Mouse (Mus musculus) mammary gland, adult 2 months (tissue): Measurements from ENCODE around the gene Nipsnap1. TPM values are rescaled to one million over a fixed set of nuclear protein-coding genes. Genes with fewer than 3 reads are reported as not detected.

Source experiments
- polyA plus RNA-seq: library from polyadenylated mRNA; depleted of rRNA; stranded (reverse); fragments of >200 nt; gene quantifications from 2 replicates; pipeline ENCODE4 v1.2.3, GENCODE M21; 2012; ENCODE audit warnings: low replicate concordance; rRNA removed

Nipsnap1 gene
- polyA plus RNA-seq: 16.5 and 18.3 TPM in 2 replicates

DNA sequence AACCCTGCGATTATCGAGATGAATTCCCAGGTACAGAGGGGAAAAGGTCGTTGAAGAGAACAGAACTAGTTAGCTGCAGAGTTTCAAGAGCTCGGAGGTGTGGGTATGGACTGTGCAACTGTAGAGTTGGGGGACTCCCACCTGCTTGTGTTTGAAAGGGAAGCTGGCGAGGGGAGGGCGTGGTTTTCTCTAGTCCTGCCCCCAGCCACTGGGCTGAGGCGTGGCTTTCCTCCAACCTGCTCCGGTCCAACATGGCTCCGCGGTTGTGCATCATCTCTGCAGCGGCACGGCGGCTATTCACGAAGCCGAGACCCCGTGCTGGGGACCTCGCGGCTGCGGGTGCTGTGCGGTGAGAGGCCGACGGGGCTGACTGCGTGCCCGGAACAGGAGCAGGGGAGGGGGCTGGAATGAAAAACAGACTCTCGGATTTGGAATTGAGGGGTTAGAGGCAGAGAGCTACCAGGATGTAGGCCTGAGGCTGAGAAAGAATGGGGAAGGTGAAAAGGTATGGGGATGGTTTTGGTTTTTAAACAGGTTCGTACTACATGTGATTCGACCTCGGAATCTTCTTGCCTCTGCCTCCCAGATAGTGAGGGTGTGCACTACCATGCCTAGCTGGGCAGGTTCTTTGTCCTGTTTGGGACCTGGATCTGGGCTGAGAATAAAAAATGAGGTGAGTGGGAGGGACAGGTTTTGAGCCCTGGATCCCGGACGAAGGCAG lies at the start of gene Nipsnap1:
Gene Nipsnap1, plus strand, starts transcription at position 197 of the 721 bp plus-strand sequence.

GRCm38 (mm10) chr11:4849258-4849943 lies 24.4 kb upstream of the Nipsnap1 start, which contains the start of gene Nf2:
TSS of gene Nf2 (minus strand) at chr11:4849536.

GRCm38 (mm10) chr11:4894848-4895816 lies 21.4 kb downstream of the Nipsnap1 start, which contains the start of gene Thoc5:
TSS of gene Thoc5 (plus strand) at chr11:4895320.

Other genes with a start within 250 kb of the Nipsnap1 start
- 11.5 and 13.5 TPM in 2 replicates for gene Ascc2, start 236.2 kb upstream of the Nipsnap1 start, polyA plus RNA-seq
- gene Uqcr10, start 169.6 kb upstream of the Nipsnap1 start, polyA plus RNA-seq: 1,157 and 1,279 TPM in 2 replicates
- gene Zmat5, start 169.3 kb upstream of the Nipsnap1 start, polyA plus RNA-seq: 38.9 and 49.6 TPM in 2 replicates
- gene Cabp7, start 127.2 kb upstream of the Nipsnap1 start, polyA plus RNA-seq: 0.20 TPM in 1 of 2 replicates, not detected in the other
- gene Nf2, start 24.4 kb upstream of the Nipsnap1 start, polyA plus RNA-seq: 47.4 and 61.4 TPM in 2 replicates
- gene Thoc5, start 21.4 kb downstream of the Nipsnap1 start, polyA plus RNA-seq: 14.5 and 19.3 TPM in 2 replicates
- 0.36 and 1.4 TPM in 2 replicates for gene Nefh, start 74.1 kb downstream of the Nipsnap1 start, polyA plus RNA-seq
- 92.1 and 96.8 TPM in 2 replicates for gene Ap1b1, start 112.9 kb downstream of the Nipsnap1 start, polyA plus RNA-seq
- 5.0 and 6.0 TPM in 2 replicates for gene Rasl10a, start 184.2 kb downstream of the Nipsnap1 start, polyA plus RNA-seq
- gene Gas2l1, start 191.4 kb downstream of the Nipsnap1 start, polyA plus RNA-seq: 65.3 and 117 TPM in 2 replicates
- gene Rhbdd3, start 225.0 kb downstream of the Nipsnap1 start, polyA plus RNA-seq: 37.3 and 48.5 TPM in 2 replicates
- gene Ewsr1, start 225.3 kb downstream of the Nipsnap1 start, polyA plus RNA-seq: 405 and 472 TPM in 2 replicates